Mouse (Mus musculus) adrenal gland, postnatal 14 days (tissue): Measurements from ENCODE around the gene Cfap43. TPM values are rescaled to one million over a fixed set of nuclear protein-coding genes. Genes with fewer than 3 reads are reported as not detected.

Experiments
- DNase-seq: peaks from one replicate; pipeline ENCODE4 v3.0.0; 2021; ENCODE audit warnings: mixed read lengths
- microRNA-seq, 2 experiments: library from miRNA; unstranded; fragments of <30 nt; microRNA quantifications; one replicate each; pipeline ENCODE4 v1.2.0; 2021
- total RNA-seq: library from RNA; stranded (reverse); gene quantifications from 2 replicates; pipeline ENCODE4 v1.2.3, GENCODE M21; 2021

Cfap43 gene
- total RNA-seq, 1 experiment from 2014 or later: not detected

- DNase-seq: no peak
Measured at GRCm38 (mm10) chr19:47705080-47705771, 213.9 kb downstream of the Cfap43 start.

- DNase-seq: no peak
Measured at GRCm38 (mm10) chr19:47700509-47700908, 218.6 kb downstream of the Cfap43 start.

- DNase-seq: peak; percentile 76
Measured at GRCm38 (mm10) chr19:47699743-47700142, 219.3 kb downstream of the Cfap43 start.

DNA sequence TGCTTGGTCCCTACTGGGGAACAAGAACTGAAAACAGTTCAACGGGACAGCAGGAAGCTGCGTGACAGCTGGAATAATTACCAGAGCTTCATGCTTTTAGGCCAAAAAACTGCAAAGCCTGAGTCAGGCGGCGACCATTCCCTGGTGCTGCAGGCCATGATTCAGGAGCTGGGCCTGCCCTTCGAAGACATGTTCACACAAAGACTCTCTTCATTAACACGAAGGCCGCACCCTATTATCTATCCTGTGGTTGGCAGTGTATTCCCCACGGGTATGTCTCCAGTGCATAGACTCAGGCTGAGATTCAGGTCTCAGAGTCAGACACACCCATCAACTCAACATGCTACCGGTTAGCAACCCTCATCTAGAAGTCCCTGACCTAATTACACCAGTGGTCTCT is 220.8 kb downstream of the Cfap43 start:
- DNase-seq: no peak

DNA sequence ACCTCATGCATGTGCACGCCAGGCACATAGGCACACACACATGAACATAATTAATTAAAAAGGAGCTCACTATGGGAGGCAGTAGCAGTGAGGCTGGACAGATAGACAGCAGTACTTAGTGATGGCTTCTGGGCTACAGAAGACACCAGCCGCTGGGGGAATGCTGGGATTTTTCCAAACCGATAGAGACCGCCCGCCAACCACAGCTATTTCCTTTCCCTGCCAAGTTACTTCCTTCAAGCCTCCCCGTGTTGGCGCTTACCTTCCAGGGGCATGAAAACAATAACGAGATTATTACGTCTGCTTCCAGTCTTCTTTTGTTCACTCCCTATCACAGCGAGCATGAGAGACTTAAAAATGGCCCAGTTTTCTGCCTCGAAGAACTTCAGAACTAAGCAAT is 222.0 kb downstream of the Cfap43 start:
- DNase-seq: no peak

DNA sequence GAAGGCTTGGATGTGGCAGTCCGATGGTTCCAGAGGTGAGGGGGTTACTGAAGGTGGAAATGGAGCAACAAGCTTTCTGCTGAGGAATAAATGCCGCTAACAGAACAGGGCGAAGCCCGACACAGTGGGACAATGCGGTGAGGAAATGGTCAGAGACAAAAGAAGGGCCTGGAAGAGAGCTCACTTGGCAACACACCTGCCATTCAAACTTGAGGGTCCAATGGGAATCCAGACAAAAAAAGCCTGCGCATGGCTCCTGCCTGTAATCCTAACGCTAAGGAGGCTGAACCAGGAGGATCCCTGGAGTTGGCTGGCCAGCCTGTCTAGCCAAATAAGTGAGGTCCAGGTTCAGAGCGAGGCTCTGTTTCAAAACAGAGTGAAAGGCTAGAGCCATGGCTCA is 222.7 kb downstream of the Cfap43 start:
- DNase-seq: no peak

DNA sequence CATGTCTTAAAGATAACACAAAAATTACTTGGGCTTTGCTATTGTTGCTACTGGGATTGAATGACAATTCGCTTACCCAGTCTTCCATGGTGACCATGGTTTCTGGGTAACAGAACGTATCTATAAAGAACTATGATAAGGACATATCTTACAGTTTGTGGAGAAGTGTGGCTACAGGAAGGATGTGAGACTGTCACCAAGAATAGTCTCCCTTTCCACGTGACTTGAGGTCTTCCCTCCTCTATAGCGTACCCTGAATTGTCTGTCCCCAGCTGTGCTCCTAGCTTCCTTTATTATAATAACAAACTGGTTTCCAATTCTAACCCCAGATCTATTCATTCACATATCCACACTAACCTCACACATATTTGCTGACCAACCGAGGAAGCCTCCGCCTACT is 223.4 kb downstream of the Cfap43 start:
- no peak for DNase-seq

- no peak for DNase-seq
Measured at GRCm38 (mm10) chr19:47691994-47692393, 227.1 kb downstream of the Cfap43 start, which contains the start of gene Col17a1. Gene Col17a1, minus strand, starts transcription at chr19:47692094.

GRCm38 (mm10) chr19:47689592-47689991 is 229.5 kb downstream of the Cfap43 start:
- no peak for DNase-seq

Small RNA genes within 50 kb of the gene (microRNA-seq; reads per million reads assigned to microRNA genes)
- 0 to 0.38 reads per million in 2 experiments for gene Gm22240
- 0 reads per million in 2 experiments for gene Mir8090

Other genes with a start within 250 kb of the Cfap43 start
- gene Col17a1, start 227.2 kb downstream of the Cfap43 start, total RNA-seq: 0.22 and 0.71 TPM in 2 replicates
- 90.3 and 102 TPM in 2 replicates for gene Sfr1, start 187.6 kb downstream of the Cfap43 start, total RNA-seq
- 151 and 169 TPM in 2 replicates for gene Gsto1, start 64.3 kb downstream of the Cfap43 start, total RNA-seq
- 3.3 and 3.5 TPM in 2 replicates for gene Gsto2, start 53.8 kb downstream of the Cfap43 start, total RNA-seq
- 12.9 and 14.6 TPM in 2 replicates for gene Itprip, start within 50 bp of the Cfap43 start, total RNA-seq
- not detected in 2 replicates for gene Cfap58, start 18.4 kb upstream of the Cfap43 start, total RNA-seq